Mouse (Mus musculus) liver, embryonic 16.5 days (tissue): Measurements from ENCODE around the gene Bhlha15. TPM values are rescaled to one million over a fixed set of nuclear protein-coding genes. Genes with fewer than 3 reads are reported as not detected.

Experiments
- ATAC-seq: fragments of 200-750 bp; cut with Nextera tagmentation; 2 replicates; pipeline ENCODE4 v1.8.0; 2017; ENCODE audit warnings: low read depth, mild to moderate bottlenecking, moderate number of reproducible peaks, moderate library complexity
- H3K27ac ChIP-seq: fragments of 300-500 bp; sonication (generic); 2 replicates; pipeline ENCODE4 v1.5.1; 2014; ENCODE audit warnings: mild to moderate bottlenecking, low read length
- H3K27me3 ChIP-seq: fragments of 300-500 bp; sonication (generic); 2 replicates; pipeline ENCODE4 v1.6.1; 2014; ENCODE audit warnings: low read depth, low read length, mixed read lengths; ENCODE audit not compliant: control insufficient read depth, insufficient read depth
- H3K36me3 ChIP-seq: fragments of 300-500 bp; sonication (generic); 2 replicates; pipeline ENCODE4 v1.6.1; 2014; ENCODE audit warnings: mild to moderate bottlenecking; ENCODE audit not compliant: control insufficient read depth, insufficient read depth
- H3K4me1 ChIP-seq: fragments of 300-500 bp; sonication (generic); 2 replicates; pipeline ENCODE4 v1.6.1; 2014; ENCODE audit warnings: low read depth, low read length, mixed read lengths; ENCODE audit not compliant: control insufficient read depth
- H3K4me2 ChIP-seq: fragments of 300-500 bp; sonication (generic); 2 replicates; pipeline ENCODE4 v1.6.1; 2014; ENCODE audit warnings: low read depth, low read length, mixed read lengths
- H3K4me3 ChIP-seq: fragments of 300-500 bp; sonication (generic); 2 replicates; pipeline ENCODE4 v1.5.1; 2014; ENCODE audit warnings: low read depth, mild to moderate bottlenecking, low read length
- H3K9ac ChIP-seq: fragments of 300-500 bp; sonication (generic); 2 replicates; pipeline ENCODE4 v1.6.1; 2014; ENCODE audit warnings: low read depth, low read length
- H3K9me3 ChIP-seq: fragments of 300-500 bp; sonication (generic); replicated peaks from 2 replicates; pipeline ENCODE4 v1.6.1; 2016; ENCODE audit warnings: low read length; ENCODE audit not compliant: control insufficient read depth
- WGBS: fragments of 180-500 bp; shearing (Covaris S2); extraction: QIAGEN DNeasy Blood & Tissue Kit; methylation state at CpG from one replicate; pipeline ENCODE4 v1.1.7; 2014; ENCODE audit not compliant: insufficient replicate concordance; 5-methylcytosine and 5-hydroxymethylcytosine counted together
- polyA plus RNA-seq: library from polyadenylated mRNA; unstranded; fragments of >200 nt; fragmentation: Nextera tagmentation; extraction: Ambion mirVana; gene quantifications from 2 replicates; pipeline ENCODE4 v1.2.1, GENCODE M21; 2015

Bhlha15 gene
- polyA plus RNA-seq, 1 experiment from 2014 or later = 1.3 TPM

DNA sequence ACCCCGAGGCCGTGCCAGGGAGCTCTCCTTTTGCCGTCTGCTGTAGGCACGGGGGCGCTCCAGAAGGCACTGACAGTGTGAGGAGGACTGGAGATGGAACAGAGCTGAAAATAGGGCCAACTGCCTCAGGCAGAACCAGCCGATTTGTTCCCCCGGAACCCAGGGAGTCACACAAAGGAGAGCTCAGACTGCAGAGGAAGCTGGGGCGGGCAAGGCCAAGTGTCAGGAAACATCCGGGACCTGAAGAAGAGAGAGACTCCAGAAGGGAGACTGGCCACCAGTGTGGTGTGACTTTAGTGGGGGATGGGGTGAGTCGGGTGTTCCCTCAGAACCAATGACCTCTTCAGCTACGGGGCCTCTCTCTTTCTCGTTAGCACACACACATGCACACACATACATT is 29.2 kb downstream of the Bhlha15 start:
- Histone ChIP-seq H3K27me3 (no peaks in the 10 kb centered on the region), H3K9me3 (no peaks in the 10 kb centered on the region), H3K4me1 (peaks cover 3% of the 10 kb centered on the region), H3K9ac (no peak overlapping the region), H3K27ac (no peak overlapping the region), H3K4me3 (no peak overlapping the region), H3K36me3 (no peaks in the 10 kb centered on the region), H3K4me2 (no peak overlapping the region)
- 50% methylated on average over 12 of the region's 12 CpGs for WGBS
- ATAC-seq = no peak

DNA sequence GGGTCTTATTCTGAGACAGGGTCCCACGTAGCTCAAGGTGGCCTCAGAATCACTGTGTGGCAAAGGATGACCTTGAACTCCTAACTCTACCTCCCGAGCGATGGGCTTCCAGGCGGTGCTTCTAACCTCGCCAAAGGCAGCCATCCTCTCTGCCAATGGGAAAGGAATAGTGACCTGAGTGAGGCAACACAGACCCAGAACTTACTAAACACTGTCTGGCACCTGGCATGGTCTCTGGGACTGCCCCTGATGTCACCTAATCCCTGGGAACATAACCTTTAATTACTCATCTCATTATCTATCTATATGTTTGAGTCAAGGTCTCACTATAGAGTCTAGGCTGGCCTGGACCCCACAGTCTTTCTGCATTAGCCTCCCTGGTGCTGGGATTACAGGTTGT is 29.9 kb downstream of the Bhlha15 start:
- Histone ChIP-seq H3K4me2 (no peak overlapping the region), H3K9me3 (no peaks in the 10 kb centered on the region), H3K4me1 (peaks cover 3% of the 10 kb centered on the region), H3K27ac (no peak overlapping the region), H3K4me3 (no peak overlapping the region), H3K36me3 (no peaks in the 10 kb centered on the region), H3K27me3 (no peaks in the 10 kb centered on the region), H3K9ac (no peak overlapping the region)
- 65% methylated on average over 5 of the region's 5 CpGs for WGBS
- no peak for ATAC-seq

GRCm38 (mm10) chr5:144221305-144221704 is 31.2 kb downstream of the Bhlha15 start:
- no peak overlapping the region for H3K9ac ChIP-seq
- H3K27ac ChIP-seq = no peak overlapping the region
- H3K4me1 ChIP-seq = peaks cover 3% of the 10 kb centered on the region
- no peaks in the 10 kb centered on the region for H3K27me3 ChIP-seq
- H3K36me3 ChIP-seq = no peaks in the 10 kb centered on the region
- no peak overlapping the region for H3K4me2 ChIP-seq
- no peak for ATAC-seq
- no peaks in the 10 kb centered on the region for H3K9me3 ChIP-seq
- WGBS = 43% methylated on average over 4 of the region's 4 CpGs
- H3K4me3 ChIP-seq = no peak overlapping the region

GRCm38 (mm10) chr5:144222811-144223502 is 32.9 kb downstream of the Bhlha15 start:
- peak; percentile 28; the same call in 1 of the 2 replicates for ATAC-seq
- Histone ChIP-seq H3K4me2 (peak overlapping the region; percentile 93), H3K27ac (no peak overlapping the region), H3K27me3 (no peaks in the 10 kb centered on the region), H3K36me3 (no peaks in the 10 kb centered on the region), H3K9ac (peak overlapping the region; percentile 50), H3K9me3 (no peaks in the 10 kb centered on the region), H3K4me3 (peak overlapping the region; percentile 67), H3K4me1 (peaks cover 3% of the 10 kb centered on the region)
- WGBS = 3% methylated on average over 25 of the region's 25 CpGs

DNA sequence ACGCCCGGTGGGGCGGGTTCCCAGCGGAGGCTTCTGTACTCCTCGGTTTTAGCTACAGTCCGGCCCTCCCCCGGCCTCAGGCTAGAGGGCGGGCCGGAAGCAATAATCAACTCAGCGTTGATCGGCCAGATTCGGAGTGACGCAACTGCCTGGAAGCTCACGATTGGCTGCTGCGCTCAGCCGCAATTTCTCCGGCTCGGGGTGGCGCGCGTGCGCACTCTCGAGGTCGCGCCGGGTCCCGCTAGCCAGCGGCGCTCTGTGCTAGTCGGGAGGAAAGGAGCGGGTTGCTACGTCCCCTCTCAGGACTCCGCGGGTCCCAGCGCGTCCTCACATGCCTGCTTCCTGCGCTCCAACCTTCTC is 33.4 kb downstream of the Bhlha15 start, which contains the start of gene Tecpr1:
TSS of gene Tecpr1 (minus strand) at position 113 of the 360 bp plus-strand sequence.
- peak; percentile 98 for ATAC-seq
- Histone ChIP-seq H3K4me3 (peak within 1 kb of the TSS; percentile 67), H3K9me3 (no peaks in the 10 kb centered on the region), H3K9ac (peak within 1 kb of the TSS; percentile 72), H3K36me3 (no peaks in the 10 kb centered on the region), H3K27ac (0 out of 2 replicates have a peak within 1 kb of the TSS, but pooled peaks have one; percentile 16), H3K27me3 (no peaks in the 10 kb centered on the region), H3K4me2 (peak within 1 kb of the TSS; percentile 93), H3K4me1 (peaks cover 3% of the 10 kb centered on the region)
- under 1% methylated on average over 34 of the region's 37 CpGs for WGBS

GRCm38 (mm10) chr5:144223899-144224816 is 34.1 kb downstream of the Bhlha15 start:
- 23% methylated on average over 18 of the region's 18 CpGs for WGBS
- H3K4me1 ChIP-seq = peaks cover 3% of the 10 kb centered on the region
- no peaks in the 10 kb centered on the region for H3K27me3 ChIP-seq
- H3K36me3 ChIP-seq = no peaks in the 10 kb centered on the region
- peak overlapping the region; percentile 93 for H3K4me2 ChIP-seq
- 0 out of 2 replicates have a peak overlapping the region, but pooled peaks have one; percentile 16 for H3K27ac ChIP-seq
- H3K9ac ChIP-seq = peak overlapping the region; percentile 72
- peak overlapping the region; percentile 67 for H3K4me3 ChIP-seq
- no peaks in the 10 kb centered on the region for H3K9me3 ChIP-seq
- ATAC-seq = no peak

- no peak overlapping the region for H3K4me3 ChIP-seq
- H3K27me3 ChIP-seq = no peaks in the 10 kb centered on the region
- H3K27ac ChIP-seq = no peak overlapping the region
- H3K9ac ChIP-seq = no peak overlapping the region
- ATAC-seq = no peak
- no peak overlapping the region for H3K4me2 ChIP-seq
- H3K36me3 ChIP-seq = no peaks in the 10 kb centered on the region
- H3K4me1 ChIP-seq = peaks cover 3% of the 10 kb centered on the region
- 30% methylated on average over 11 of the region's 11 CpGs for WGBS
- H3K9me3 ChIP-seq = no peaks in the 10 kb centered on the region
These were observed 36.1 kb downstream of the Bhlha15 start for GRCm38 (mm10) chr5:144226220-144226619.

GRCm38 (mm10) chr5:144230216-144230615 is 40.1 kb downstream of the Bhlha15 start:
- no peak overlapping the region for H3K27ac ChIP-seq
- no peak overlapping the region for H3K4me2 ChIP-seq
- ATAC-seq = no peak
- H3K4me1 ChIP-seq = no peaks in the 10 kb centered on the region
- no peak overlapping the region for H3K9ac ChIP-seq
- no peak overlapping the region for H3K4me3 ChIP-seq
- WGBS = 76% methylated on average over 7 of the region's 7 CpGs
- no peaks in the 10 kb centered on the region for H3K36me3 ChIP-seq
- H3K9me3 ChIP-seq = no peaks in the 10 kb centered on the region
- H3K27me3 ChIP-seq = no peaks in the 10 kb centered on the region

GRCm38 (mm10) chr5:144231410-144231809 is 41.3 kb downstream of the Bhlha15 start:
- Histone ChIP-seq H3K36me3 (no peaks in the 10 kb centered on the region), H3K9ac (no peak overlapping the region), H3K27ac (no peak overlapping the region), H3K4me3 (no peak overlapping the region), H3K4me1 (no peaks in the 10 kb centered on the region), H3K9me3 (no peaks in the 10 kb centered on the region), H3K27me3 (no peaks in the 10 kb centered on the region), H3K4me2 (no peak overlapping the region)
- WGBS = 44% methylated on average over 1 of the region's 1 CpGs
- no peak for ATAC-seq
